Comparison of ENCODE assay signal across 8 mouse cellular contexts in the genomic region with DNA sequence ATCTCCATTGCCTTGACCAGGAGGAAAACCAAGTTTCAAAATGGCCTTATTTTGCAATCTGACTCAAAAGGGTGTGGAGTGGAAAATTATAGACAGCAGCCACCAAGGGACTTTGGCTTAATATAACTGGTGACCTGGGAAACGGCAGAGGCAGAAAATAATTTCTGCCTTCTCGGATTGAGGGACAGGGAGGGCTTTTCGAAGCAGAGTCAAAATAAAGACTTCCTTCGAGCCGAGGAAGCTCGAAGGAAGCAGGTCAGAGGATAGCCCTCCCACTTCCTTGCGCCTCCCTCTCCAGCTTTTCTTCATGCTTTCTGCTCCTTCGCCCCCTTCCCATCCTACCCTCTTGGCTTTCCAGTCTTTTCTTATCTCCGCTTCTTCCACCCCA.
DNase-seq lines count a peak whose midpoint lies in the region; ATAC-seq lines count a peak whose summit lies in the region.

No protein-coding gene starts in this region.

- no peaks in the 10 kb centered on the region for H3K36me3 ChIP-seq in heart, embryonic 13.5 days
- no peaks in the 10 kb centered on the region for H3K36me3 ChIP-seq in limb, embryonic 13.5 days
- no peaks in the 10 kb centered on the region for H3K36me3 ChIP-seq in midbrain, embryonic 14.5 days (ENCODE audit: control insufficient read depth, insufficient read depth, low read length)

- WGBS in heart, embryonic 13.5 days: 4% methylated on average over 9 of the region's 9 CpGs
- 5% methylated on average over 9 of the region's 9 CpGs for WGBS in limb, embryonic 13.5 days
- 11% methylated on average over 9 of the region's 9 CpGs for WGBS in midbrain, embryonic 14.5 days

- no peaks in the 10 kb centered on the region for H3K27me3 ChIP-seq in heart, embryonic 13.5 days (replicated peaks)
- peaks cover 8% of the 10 kb centered on the region; the same call in 1 of the 2 replicates for H3K27me3 ChIP-seq in limb, embryonic 13.5 days
- no peaks in the 10 kb centered on the region for H3K27me3 ChIP-seq in midbrain, embryonic 14.5 days (ENCODE audit: control insufficient read depth, insufficient read depth, low read length)

- H3K9ac ChIP-seq in heart, embryonic 13.5 days: peak overlapping the region; percentile 75
- H3K9ac ChIP-seq in limb, embryonic 13.5 days: 0 out of 2 replicates have a peak overlapping the region, but pooled peaks have one; percentile 8
- 0 out of 2 replicates have a peak overlapping the region, but pooled peaks have one; percentile 16 for H3K9ac ChIP-seq in midbrain, embryonic 14.5 days (replicated peaks; ENCODE audit: low read length)

- H3K27ac ChIP-seq in heart, embryonic 13.5 days (replicated peaks): peak overlapping the region; percentile 83
- no peak overlapping the region for H3K27ac ChIP-seq in limb, embryonic 13.5 days
- no peak overlapping the region for H3K27ac ChIP-seq in midbrain, embryonic 14.5 days (replicated peaks; ENCODE audit: low read depth, low read length)

- no peak for ATAC-seq in heart, embryonic 13.5 days (ENCODE audit: extremely low read depth, insufficient number of reproducible peaks, low FRiP score, low TSS enrichment)
- no peak for ATAC-seq in limb, embryonic 13.5 days (ENCODE audit: low FRiP score, low read depth)
- ATAC-seq in midbrain, embryonic 14.5 days (ENCODE audit: low FRiP score, low TSS enrichment): no peak

- H3K9me3 ChIP-seq in heart, embryonic 13.5 days: no peaks in the 10 kb centered on the region
- H3K9me3 ChIP-seq in limb, embryonic 13.5 days: no peaks in the 10 kb centered on the region
- H3K9me3 ChIP-seq in midbrain, embryonic 14.5 days (ENCODE audit: control insufficient read depth, low read length): no peaks in the 10 kb centered on the region

- H3K4me2 ChIP-seq in heart, embryonic 13.5 days: peak overlapping the region; percentile 74
- H3K4me2 ChIP-seq in limb, embryonic 13.5 days (replicated peaks): peak overlapping the region; percentile 67
- peak overlapping the region; percentile 55 for H3K4me2 ChIP-seq in midbrain, embryonic 14.5 days (ENCODE audit: low read length)

- H3K4me1 ChIP-seq in heart, embryonic 13.5 days: peaks cover 41% of the 10 kb centered on the region
- peaks cover 23% of the 10 kb centered on the region for H3K4me1 ChIP-seq in limb, embryonic 13.5 days
- peaks cover 24% of the 10 kb centered on the region for H3K4me1 ChIP-seq in midbrain, embryonic 14.5 days (ENCODE audit: control insufficient read depth, insufficient read depth, low read length)

- peak overlapping the region; percentile 48 for H3K4me3 ChIP-seq in heart, embryonic 13.5 days
- peak overlapping the region; percentile 45 for H3K4me3 ChIP-seq in limb, embryonic 13.5 days
- H3K4me3 ChIP-seq in midbrain, embryonic 14.5 days (replicated peaks; ENCODE audit: low read depth, low read length): peak overlapping the region; percentile 37; the same call in 1 of the 2 replicates

- peak; percentile 31 for DNase-seq in right cerebral cortex, adult 18-20 months
- no peak for DNase-seq in right cerebral cortex, postnatal 36 days (ENCODE audit: low spot score in 2 of 2)
- peak; percentile 25 for DNase-seq in midbrain, embryonic 14.5 days
- DNase-seq in cerebellum, postnatal 10 days: no peak
- DNase-seq in spleen, postnatal 10 days (ENCODE audit: low spot score in 2 of 2): no peak
- no peak for DNase-seq in layer of hippocampus, adult 9-11 months

Comparison
In these comparisons a context has a peak if more than half of its experiments do, and no peak if none do; other contexts are left out.
1. DNase-seq: peak in right cerebral cortex, adult 18-20 months (single experiment) and midbrain, embryonic 14.5 days (single experiment); none in right cerebral cortex, postnatal 36 days (0 of 2), cerebellum, postnatal 10 days (0 of 2), spleen, postnatal 10 days (0 of 2) and layer of hippocampus, adult 9-11 months (single experiment).
2. H3K9ac ChIP-seq: peak in every context shown above with its lines; median percentile 75 in heart, embryonic 13.5 days; 16 in midbrain, embryonic 14.5 days; 8 in limb, embryonic 13.5 days.
3. Peak in every context shown above with its lines, with median percentiles within 50 percentile points of each other: H3K4me2 ChIP-seq and H3K4me3 ChIP-seq.